ENCODE assay signal across 8 mouse cellular contexts in genomic region chr14:100286586-100287241, GRCm38 (mm10). TPM values are rescaled to one million over a fixed set of nuclear protein-coding genes. Genes with fewer than 3 reads are reported as not detected.
DNase-seq lines count a peak whose midpoint lies in the region; ATAC-seq and TF ChIP-seq lines count a peak whose summit lies in the region.

No protein-coding gene starts in this region.

- peak overlapping the region; percentile 79 for H3K4me2 ChIP-seq in embryonic facial prominence, embryonic 11.5 days (ENCODE audit: low read depth, low read length)
- H3K4me2 ChIP-seq in heart, embryonic 16.5 days (ENCODE audit: low read depth, low read length): peak overlapping the region; percentile 97
- peak overlapping the region; percentile 85 for H3K4me2 ChIP-seq in limb, embryonic 13.5 days (replicated peaks)

- 4% methylated on average over 19 of the region's 19 CpGs for WGBS in embryonic facial prominence, embryonic 11.5 days
- 9% methylated on average over 19 of the region's 19 CpGs for WGBS in heart, embryonic 16.5 days
- WGBS in limb, embryonic 13.5 days: 4% methylated on average over 19 of the region's 19 CpGs
- 14% methylated on average over 19 of the region's 19 CpGs for WGBS in olfactory bulb, adult 2 months

- no peaks in the 10 kb centered on the region for H3K9me3 ChIP-seq in embryonic facial prominence, embryonic 11.5 days (replicated peaks; ENCODE audit: control insufficient read depth, low read length)
- no peaks in the 10 kb centered on the region for H3K9me3 ChIP-seq in heart, embryonic 16.5 days (replicated peaks; ENCODE audit: control insufficient read depth, low read length)
- H3K9me3 ChIP-seq in limb, embryonic 13.5 days: no peaks in the 10 kb centered on the region

- peak overlapping the region; percentile 71 for H3K9ac ChIP-seq in embryonic facial prominence, embryonic 11.5 days (replicated peaks; ENCODE audit: low read length)
- peak overlapping the region; percentile 73 for H3K9ac ChIP-seq in heart, embryonic 16.5 days (ENCODE audit: low read length)
- H3K9ac ChIP-seq in limb, embryonic 13.5 days: peak overlapping the region; percentile 81

- H3K27ac ChIP-seq in embryonic facial prominence, embryonic 11.5 days (replicated peaks; ENCODE audit: low read depth, low read length): peak overlapping the region; percentile 90
- H3K27ac ChIP-seq in heart, embryonic 16.5 days (ENCODE audit: low read length): peak overlapping the region; percentile 78
- H3K27ac ChIP-seq in limb, embryonic 13.5 days: peak overlapping the region; percentile 98
- H3K27ac ChIP-seq in olfactory bulb, adult 2 months (ENCODE audit: insufficient read depth, low read depth, low read length): peak overlapping the region; percentile 53

- no peak for ATAC-seq in embryonic facial prominence, embryonic 11.5 days (replicated peaks; ENCODE audit: insufficient number of reproducible peaks, low FRiP score, low TSS enrichment, low read depth)
- no peak for ATAC-seq in heart, embryonic 16.5 days (replicated peaks; ENCODE audit: extremely low read depth, insufficient read depth, low FRiP score)
- ATAC-seq in limb, embryonic 13.5 days (ENCODE audit: low FRiP score, low read depth): no peak

- TF ChIP-seq POLR2A in olfactory bulb, adult 2 months (IDR thresholded peaks at IDR 0.05; ENCODE audit: insufficient read depth, low read depth, low read length): no peak

- TF ChIP-seq CTCF in olfactory bulb, adult 2 months (IDR thresholded peaks at IDR 0.05; ENCODE audit: insufficient read depth, low read depth, low read length): no peak

- H3K36me3 ChIP-seq in embryonic facial prominence, embryonic 11.5 days (replicated peaks; ENCODE audit: control insufficient read depth, insufficient read depth, low read depth, low read length): no peaks in the 10 kb centered on the region
- H3K36me3 ChIP-seq in heart, embryonic 16.5 days (ENCODE audit: control insufficient read depth, insufficient read depth): no peaks in the 10 kb centered on the region
- H3K36me3 ChIP-seq in limb, embryonic 13.5 days: no peaks in the 10 kb centered on the region

- H3K27me3 ChIP-seq in embryonic facial prominence, embryonic 11.5 days (ENCODE audit: control insufficient read depth, insufficient read depth, low read length): no peaks in the 10 kb centered on the region
- no peaks in the 10 kb centered on the region for H3K27me3 ChIP-seq in heart, embryonic 16.5 days (ENCODE audit: control insufficient read depth, insufficient read depth, low read length)
- H3K27me3 ChIP-seq in limb, embryonic 13.5 days: no peaks in the 10 kb centered on the region

- H3K4me3 ChIP-seq in embryonic facial prominence, embryonic 11.5 days (ENCODE audit: low read depth, low read length): peak overlapping the region; percentile 55
- peak overlapping the region; percentile 81 for H3K4me3 ChIP-seq in heart, embryonic 16.5 days (ENCODE audit: low read length)
- peak overlapping the region; percentile 69 for H3K4me3 ChIP-seq in limb, embryonic 13.5 days
- H3K4me3 ChIP-seq in olfactory bulb, adult 2 months (ENCODE audit: insufficient read depth, low read depth, low read length): peak overlapping the region; percentile 64

- no peaks in the 10 kb centered on the region for H3K4me1 ChIP-seq in embryonic facial prominence, embryonic 11.5 days (ENCODE audit: control insufficient read depth, insufficient read depth, low read length)
- H3K4me1 ChIP-seq in heart, embryonic 16.5 days (ENCODE audit: control insufficient read depth, insufficient read depth, low read length): peaks cover 13% of the 10 kb centered on the region; the same call in 1 of the 2 replicates
- H3K4me1 ChIP-seq in limb, embryonic 13.5 days: peaks cover 14% of the 10 kb centered on the region
- H3K4me1 ChIP-seq in olfactory bulb, adult 2 months (ENCODE audit: control insufficient read depth, insufficient read depth, low read length): peaks cover 10% of the 10 kb centered on the region

- peak; percentile 4 to 45 for DNase-seq in left cerebral cortex, adult 18-20 months (ENCODE audit: low spot score in 2 of 2)
- DNase-seq in left cerebral cortex, adult 11 months (ENCODE audit: low spot score): no peak
- peak; percentile 45 for DNase-seq in embryonic facial prominence, embryonic 11.5 days (ENCODE audit: low spot score)
- no peak for DNase-seq in spleen, postnatal 36 days (ENCODE audit: low spot score in 2 of 2)
- no peak for DNase-seq in thymus, postnatal 14 days

RNA-seq across cellular contexts. Expression of gene Klf12, which starts 2.2 kb away (rescaled TPM):
- total RNA-seq in left cerebral cortex, adult 18-20 months (2021): 10 to 100 TPM; 52.0 to 56.0 TPM
- polyA plus RNA-seq in embryonic facial prominence, embryonic 11.5 days (2014; fragmentation: Nextera tagmentation; extraction: Ambion mirVana): 22.2 and 22.6 TPM in 2 replicates
- 5.9 and 6.3 TPM in 2 replicates for polyA plus RNA-seq in heart, embryonic 16.5 days (2015; fragmentation: Nextera tagmentation; extraction: Ambion mirVana)
- polyA plus RNA-seq in limb, embryonic 13.5 days (2015; fragmentation: Nextera tagmentation; extraction: Ambion mirVana): 40.5 and 41.7 TPM in 2 replicates
- polyA plus RNA-seq in olfactory bulb, adult 2 months (2012; ENCODE audit: insufficient read depth, insufficient read length, low replicate concordance, missing spikeins): not detected in 2 replicates

Comparison
In these comparisons a context has a peak if more than half of its experiments do, and no peak if none do; other contexts are left out.
1. DNase-seq: peak in left cerebral cortex, adult 18-20 months (2 of 2) and embryonic facial prominence, embryonic 11.5 days (single experiment); none in left cerebral cortex, adult 11 months (single experiment), spleen, postnatal 36 days (0 of 2) and thymus, postnatal 14 days (single experiment).
2. Peak in every context shown above with its lines, with median percentiles within 50 percentile points of each other: H3K27ac ChIP-seq, H3K4me2 ChIP-seq, H3K4me3 ChIP-seq and H3K9ac ChIP-seq.